Mouse (Mus musculus): ENCODE data around the gene 3110082I17Rik. TPM values are rescaled to one million over a fixed set of nuclear protein-coding genes. Genes with fewer than 3 reads are reported as not detected.
"Not testable (repeated sequence)": the region's sequence is repeated elsewhere in the genome, so short reads cannot be mapped to it uniquely, and the experiment has no call there.

Gene 3110082I17Rik
- polyA plus RNA-seq, 2 experiments = 11.2 to 11.6 TPM

DNA sequence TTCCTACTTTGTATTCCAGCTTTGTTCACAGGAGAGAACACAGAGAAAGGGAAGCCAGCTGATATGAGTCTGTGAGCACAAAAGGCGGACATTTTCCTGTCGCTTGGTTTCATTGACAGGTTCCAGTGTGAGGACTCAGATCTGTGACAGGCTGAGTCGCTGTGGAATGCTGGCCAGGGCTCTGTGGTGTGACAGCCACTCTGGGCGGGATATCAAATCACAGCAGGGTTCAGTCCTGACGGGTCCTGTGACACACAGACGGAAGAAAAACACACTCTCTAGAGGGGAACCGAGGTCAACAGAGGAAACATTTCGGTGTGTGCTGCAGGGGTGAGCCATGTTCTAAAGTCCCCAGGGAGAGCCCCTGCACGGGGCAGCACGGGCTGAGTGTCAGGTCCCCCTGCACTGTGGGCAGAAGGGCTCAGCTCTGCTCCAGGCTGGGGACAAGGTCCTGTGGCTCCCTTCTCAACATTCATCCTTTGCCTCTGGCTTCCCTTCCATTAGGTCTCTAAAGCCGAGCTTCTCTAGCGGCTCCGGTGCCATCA lies 122.4 kb downstream of the 3110082I17Rik start:
- DNase-seq (ENCODE audit: low read depth in 3 of 3, low spot score in 3 of 3) (no peak), ATAC-seq (ENCODE audit: insufficient read depth) (no peak)
- Histone ChIP-seq H3K27ac (no peak overlapping the region), H3K4me3 (ENCODE audit: insufficient read depth in 1 of 2, low read depth in 2 of 2, low read length in 2 of 2) (no peak overlapping the region), H3K27me3 (ENCODE audit: control insufficient read depth, insufficient read depth, low read length) (no peaks in the 10 kb centered on the region), H3K9me3 (ENCODE audit: control insufficient read depth, low read length) (no peaks in the 10 kb centered on the region), H3K4me2 (ENCODE audit: low read depth) (no peak overlapping the region), H3K9ac (replicated peaks) (no peak overlapping the region), H3K4me1 (replicated peaks; ENCODE audit: control insufficient read depth in 2 of 2, insufficient read depth in 2 of 2, low read length in 1 of 2) (no peaks in the 10 kb centered on the region; a peak in 1 of 4 replicates), H3K36me3 (replicated peaks; ENCODE audit: control insufficient read depth, insufficient read depth, low read depth) (peaks cover 29% of the 10 kb centered on the region)
- TF ChIP-seq CTCF (IDR thresholded peaks at IDR 0.05; ENCODE audit: low read depth) (no peak), EP300 (IDR thresholded peaks at IDR 0.05; ENCODE audit: low read depth) (no peak)
- WGBS (ENCODE audit: insufficient replicate concordance) = 77% methylated on average over 13 of the region's 13 CpGs

DNA sequence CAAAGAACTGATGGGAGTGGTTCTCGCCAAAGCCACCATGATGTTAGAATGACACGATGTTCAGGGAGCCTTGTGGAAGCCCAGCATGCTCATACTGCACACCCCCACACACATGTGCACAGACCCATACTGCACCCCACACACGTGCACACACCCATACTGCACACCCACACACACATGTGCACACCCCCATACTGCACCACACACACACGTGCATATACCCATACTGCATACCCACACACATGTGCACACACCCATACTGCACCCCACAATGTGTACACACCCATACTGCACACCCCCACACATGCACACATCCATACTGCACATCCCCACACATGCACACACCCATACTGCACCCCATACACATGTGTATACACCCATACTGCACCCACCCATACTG lies 124.7 kb downstream of the 3110082I17Rik start:
- H3K4me2 ChIP-seq (ENCODE audit: low read depth) = no peak overlapping the region
- WGBS (ENCODE audit: insufficient replicate concordance) = 75% methylated on average over 4 of the region's 4 CpGs

DNA sequence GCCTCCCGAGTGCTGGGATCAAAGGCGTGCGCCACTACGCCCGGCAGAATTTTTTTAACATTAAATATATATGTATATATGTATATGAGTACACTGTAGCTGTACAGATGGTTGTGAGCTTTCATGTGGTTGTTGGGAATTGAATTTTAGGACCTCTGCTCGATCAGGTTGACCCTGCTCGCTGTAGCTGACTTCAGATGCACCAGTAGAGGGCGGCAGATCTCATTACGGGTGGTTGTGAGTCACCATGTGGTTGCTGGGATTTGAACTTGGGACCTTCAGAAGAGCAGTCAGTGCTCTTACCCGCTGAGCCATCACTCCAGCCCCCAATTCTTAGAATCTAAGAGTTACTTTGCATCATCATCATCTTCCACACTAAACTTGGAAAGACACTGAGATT lies 125.9 kb downstream of the 3110082I17Rik start:
- H3K4me1 ChIP-seq (replicated peaks; ENCODE audit: control insufficient read depth in 2 of 2, insufficient read depth in 2 of 2, low read length in 1 of 2); H3K9me3 ChIP-seq (ENCODE audit: control insufficient read depth, low read length); H3K9ac ChIP-seq (replicated peaks); H3K27me3 ChIP-seq (ENCODE audit: control insufficient read depth, insufficient read depth, low read length); H3K27ac ChIP-seq; H3K4me3 ChIP-seq (ENCODE audit: insufficient read depth in 1 of 2, low read depth in 2 of 2, low read length in 2 of 2); DNase-seq (ENCODE audit: low read depth in 3 of 3, low spot score in 3 of 3); ATAC-seq (ENCODE audit: insufficient read depth); H3K4me2 ChIP-seq (ENCODE audit: low read depth): not testable (repeated sequence)
- peak; percentile 51 for TF ChIP-seq CTCF (IDR thresholded peaks at IDR 0.05; ENCODE audit: low read depth)
- peaks cover 10% of the 10 kb centered on the region; the same call in 1 of the 2 replicates for H3K36me3 ChIP-seq (replicated peaks; ENCODE audit: control insufficient read depth, insufficient read depth, low read depth)
- 78% methylated on average over 10 of the region's 10 CpGs for WGBS (ENCODE audit: insufficient replicate concordance)

More for the DNA sequence above, 124.7 kb downstream of the 3110082I17Rik start:
- ATAC-seq (ENCODE audit: insufficient read depth) (0 out of 2 replicates have a peak, but pooled peaks have one; percentile 17), DNase-seq (ENCODE audit: low read depth in 3 of 3, low spot score in 3 of 3) (no peak)
- Histone ChIP-seq H3K27ac (no peak overlapping the region), H3K4me1 (replicated peaks; ENCODE audit: control insufficient read depth in 2 of 2, insufficient read depth in 2 of 2, low read length in 1 of 2) (peaks cover 0 to 5% of the 10 kb centered on the region in 2 experiments; a peak in 2 of 4 replicates), H3K27me3 (ENCODE audit: control insufficient read depth, insufficient read depth, low read length) (no peaks in the 10 kb centered on the region), H3K36me3 (replicated peaks; ENCODE audit: control insufficient read depth, insufficient read depth, low read depth) (peaks cover 16% of the 10 kb centered on the region; the same call in 1 of the 2 replicates), H3K9me3 (ENCODE audit: control insufficient read depth, low read length) (no peaks in the 10 kb centered on the region), H3K9ac (replicated peaks) (no peak overlapping the region), H3K4me3 (ENCODE audit: insufficient read depth in 1 of 2, low read depth in 2 of 2, low read length in 2 of 2) (no peak overlapping the region)
- TF ChIP-seq CTCF (IDR thresholded peaks at IDR 0.05; ENCODE audit: low read depth) (no peak), EP300 (IDR thresholded peaks at IDR 0.05; ENCODE audit: low read depth) (no peak)

DNA sequence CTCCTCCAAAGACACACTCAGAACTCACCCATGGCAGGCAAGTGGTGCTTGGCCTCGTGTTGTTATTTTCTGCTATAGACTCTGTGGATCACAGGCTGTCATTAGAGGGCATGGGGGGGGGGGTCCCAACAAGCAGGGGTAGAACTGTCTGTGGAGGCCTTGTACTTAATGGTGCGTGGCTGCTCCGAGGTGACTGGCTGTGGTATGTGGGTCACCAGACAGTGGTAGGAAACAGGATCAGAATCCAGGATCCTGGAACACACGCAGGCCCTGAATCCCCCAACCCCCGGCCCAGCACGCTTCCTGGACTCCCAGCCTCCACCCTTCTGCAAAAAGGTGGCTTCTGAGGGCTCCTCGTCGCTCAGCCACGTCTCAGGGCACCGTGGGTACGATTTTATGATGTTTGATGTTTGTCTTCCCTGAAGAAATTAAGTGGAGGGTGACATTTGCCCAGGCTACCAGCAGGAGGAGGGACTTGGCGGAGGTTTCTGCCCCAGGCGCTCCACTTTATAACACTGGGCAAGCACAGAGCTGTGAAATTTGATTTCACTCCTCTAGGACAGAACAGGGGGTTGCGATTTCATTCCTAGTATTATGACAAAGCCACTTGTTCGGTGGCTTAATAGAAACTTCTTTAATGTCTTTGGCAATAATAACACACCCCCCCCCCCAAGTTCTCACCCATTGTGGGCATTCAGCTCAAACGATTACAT lies 126.9 kb downstream of the 3110082I17Rik start:
- H3K27ac ChIP-seq = no peak overlapping the region
- H3K4me1 ChIP-seq (replicated peaks; ENCODE audit: control insufficient read depth in 2 of 2, insufficient read depth in 2 of 2, low read length in 1 of 2) = peaks cover 0 to 5% of the 10 kb centered on the region in 2 experiments; a peak in 2 of 4 replicates
- no peak overlapping the region for H3K9ac ChIP-seq (replicated peaks)
- H3K4me2 ChIP-seq (ENCODE audit: low read depth) = no peak overlapping the region
- ATAC-seq (ENCODE audit: insufficient read depth) = no peak
- WGBS (ENCODE audit: insufficient replicate concordance) = 75% methylated on average over 16 of the region's 16 CpGs
- DNase-seq (ENCODE audit: low read depth in 3 of 3, low spot score in 3 of 3) = no peak
- no peak for TF ChIP-seq CTCF (IDR thresholded peaks at IDR 0.05; ENCODE audit: low read depth)
- no peak for TF ChIP-seq EP300 (IDR thresholded peaks at IDR 0.05; ENCODE audit: low read depth)
- H3K27me3 ChIP-seq (ENCODE audit: control insufficient read depth, insufficient read depth, low read length) = no peaks in the 10 kb centered on the region
- H3K9me3 ChIP-seq (ENCODE audit: control insufficient read depth, low read length) = no peaks in the 10 kb centered on the region
- H3K4me3 ChIP-seq (ENCODE audit: insufficient read depth in 1 of 2, low read depth in 2 of 2, low read length in 2 of 2) = no peak overlapping the region
- peaks cover 10% of the 10 kb centered on the region; the same call in 1 of the 2 replicates for H3K36me3 ChIP-seq (replicated peaks; ENCODE audit: control insufficient read depth, insufficient read depth, low read depth)

DNA sequence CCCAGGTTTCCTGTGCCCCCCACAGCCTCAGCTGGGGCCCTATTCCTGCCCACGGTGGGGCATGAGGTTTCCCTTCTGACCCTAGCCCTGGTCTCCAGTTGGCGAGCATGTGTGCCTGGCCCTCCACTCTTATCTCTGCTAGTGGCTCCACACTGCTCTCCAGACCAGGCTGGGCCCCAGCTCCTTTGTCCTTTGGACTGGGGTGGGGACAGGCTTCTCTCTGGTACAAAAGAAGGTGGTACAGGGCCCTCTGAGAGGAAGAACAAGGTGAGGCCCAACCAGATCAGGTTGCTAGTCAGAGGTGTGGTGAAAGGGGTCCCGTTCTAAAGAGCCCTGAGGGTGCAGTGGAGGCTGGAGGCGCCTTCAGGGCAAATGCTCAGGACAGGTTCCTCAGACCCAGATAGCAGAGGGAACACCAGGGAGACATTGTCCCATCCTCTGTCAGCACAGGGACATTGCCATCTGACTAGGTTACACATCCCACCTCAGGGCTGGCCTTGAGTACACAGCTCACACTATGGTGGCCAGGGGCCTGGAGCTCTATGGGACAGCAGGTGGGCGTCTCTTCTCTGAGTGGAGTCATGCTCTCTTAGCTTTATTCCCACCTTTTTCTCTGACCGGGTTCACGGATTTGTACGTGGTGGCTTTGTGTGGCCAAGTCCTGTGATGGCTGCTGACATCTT lies 127.6 kb downstream of the 3110082I17Rik start:
- no peak for TF ChIP-seq EP300 (IDR thresholded peaks at IDR 0.05; ENCODE audit: low read depth)
- no peak for TF ChIP-seq CTCF (IDR thresholded peaks at IDR 0.05; ENCODE audit: low read depth)
- no peaks in the 10 kb centered on the region for H3K27me3 ChIP-seq (ENCODE audit: control insufficient read depth, insufficient read depth, low read length)
- DNase-seq (ENCODE audit: low read depth in 3 of 3, low spot score in 3 of 3) (no peak), ATAC-seq (ENCODE audit: insufficient read depth) (no peak)
- no peak overlapping the region for H3K4me2 ChIP-seq (ENCODE audit: low read depth)
- WGBS (ENCODE audit: insufficient replicate concordance) = 61% methylated on average over 8 of the region's 8 CpGs
- H3K4me1 ChIP-seq (replicated peaks; ENCODE audit: control insufficient read depth in 2 of 2, insufficient read depth in 2 of 2, low read length in 1 of 2) = peaks cover 0 to 5% of the 10 kb centered on the region in 2 experiments; a peak in 2 of 4 replicates
- peaks cover 3% of the 10 kb centered on the region; the same call in 1 of the 2 replicates for H3K36me3 ChIP-seq (replicated peaks; ENCODE audit: control insufficient read depth, insufficient read depth, low read depth)
- H3K27ac ChIP-seq = no peak overlapping the region
- no peaks in the 10 kb centered on the region for H3K9me3 ChIP-seq (ENCODE audit: control insufficient read depth, low read length)
- H3K9ac ChIP-seq (replicated peaks) = no peak overlapping the region
- H3K4me3 ChIP-seq (ENCODE audit: insufficient read depth in 1 of 2, low read depth in 2 of 2, low read length in 2 of 2) = no peak overlapping the region

All from liver, embryonic 14.5 days (tissue).